Mouse (Mus musculus) E14TG2a.4 (cell line): Measurements from ENCODE around the gene Zbed4.

Source experiments
- CTCF ChIP-seq: conservative IDR thresholded peaks from 2 replicates; pipeline ENCODE4 v1.5.1; 2014; ENCODE audit warnings: low read length
- NANOG ChIP-seq: IDR thresholded peaks from 2 replicates; pipeline ENCODE4 v1.6.1; 2014; ENCODE audit warnings: borderline replicate concordance, low read length, mixed read lengths
- POU5F1 ChIP-seq: IDR thresholded peaks from 2 replicates; pipeline ENCODE4 v1.6.1; 2014; ENCODE audit warnings: low read length, borderline replicate concordance

DNA sequence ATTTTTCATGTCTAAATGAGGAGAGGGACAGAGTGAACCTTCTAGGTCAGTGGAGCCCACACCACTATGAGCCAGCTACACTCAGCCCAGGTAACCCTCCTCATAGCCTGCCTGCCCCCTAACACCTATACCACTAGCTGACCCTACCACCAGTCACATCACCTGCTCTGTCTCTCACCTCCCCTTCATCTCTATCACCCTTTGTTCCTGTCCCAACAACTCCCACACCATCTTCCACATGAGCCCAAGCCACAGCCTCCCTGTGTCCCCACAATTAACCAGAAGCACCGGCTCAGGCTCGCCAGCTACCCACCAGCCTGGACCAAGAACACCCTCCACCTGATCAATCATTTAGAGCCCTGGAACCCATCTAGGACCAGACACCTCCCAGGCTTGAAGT is 58.9 kb downstream of the Zbed4 start:
- TF ChIP-seq CTCF (no peak), NANOG (no peak), POU5F1 (no peak)
